In the genomic region with DNA sequence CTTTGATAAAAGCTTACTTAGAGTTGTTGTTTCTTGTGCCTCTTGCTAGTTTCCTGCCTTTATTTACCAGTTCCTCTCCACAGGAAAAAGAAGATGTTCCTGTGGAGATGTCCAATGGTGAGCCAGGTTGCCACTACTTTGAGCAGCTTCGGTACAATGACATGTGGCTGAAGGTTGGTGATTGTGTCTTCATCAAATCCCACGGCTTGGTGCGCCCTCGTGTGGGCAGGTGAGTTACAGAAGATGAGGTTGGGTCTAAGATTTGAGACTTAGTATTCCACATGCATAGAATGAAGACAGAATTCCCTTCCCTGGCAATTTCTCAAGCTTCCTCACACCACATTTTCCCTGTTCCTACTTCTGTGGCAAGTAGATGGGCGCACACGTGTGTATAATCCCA, we compare ENCODE assay signal across 17 mouse cellular contexts. TPM values are rescaled to one million over a fixed set of nuclear protein-coding genes. Genes with fewer than 3 reads are reported as not detected.
DNase-seq lines count a peak whose midpoint lies in the region; ATAC-seq and TF ChIP-seq lines count a peak whose summit lies in the region.
"Had no signal": no experiment of that assay in that cellular context is flagged by ENCODE, and none has a peak within 500 bp of the region (broad histone marks: within the 10 kb centered on the region; RNA-seq: fewer than 3 reads in every experiment).

No protein-coding gene starts in this region.

- H3K27ac ChIP-seq in kidney, embryonic 15.5 days: no peak overlapping the region
- no peak overlapping the region for H3K27ac ChIP-seq in ES-Bruce4 (ENCODE audit: insufficient read depth, low read length)
- no peak overlapping the region for H3K27ac ChIP-seq in liver, postnatal 0 days (ENCODE audit: low read depth)
- H3K27ac ChIP-seq in hindbrain, embryonic 13.5 days: no peak overlapping the region
- H3K27ac ChIP-seq: embryonic facial prominence, embryonic 12.5 days; forebrain, embryonic 13.5 days; neural tube, embryonic 12.5 days had no signal

- no peak overlapping the region for H3K4me2 ChIP-seq in kidney, embryonic 15.5 days
- no peak overlapping the region for H3K4me2 ChIP-seq in liver, postnatal 0 days (ENCODE audit: low read depth, low read length)
- no peak overlapping the region for H3K4me2 ChIP-seq in hindbrain, embryonic 13.5 days
- H3K4me2 ChIP-seq: embryonic facial prominence, embryonic 12.5 days; forebrain, embryonic 13.5 days; midbrain, embryonic 11.5 days; neural tube, embryonic 12.5 days had no signal

- H3K9me3 ChIP-seq in kidney, embryonic 15.5 days (replicated peaks): no peaks in the 10 kb centered on the region
- no peaks in the 10 kb centered on the region for H3K9me3 ChIP-seq in ES-Bruce4 (replicated peaks; ENCODE audit: control insufficient read depth, insufficient read depth, low read length, poor library complexity, severe bottlenecking)
- no peaks in the 10 kb centered on the region for H3K9me3 ChIP-seq in liver, postnatal 0 days (ENCODE audit: low read length)
- no peaks in the 10 kb centered on the region for H3K9me3 ChIP-seq in hindbrain, embryonic 13.5 days
- H3K9me3 ChIP-seq: embryonic facial prominence, embryonic 12.5 days; forebrain, embryonic 13.5 days; neural tube, embryonic 12.5 days had no signal

- no peaks in the 10 kb centered on the region for H3K27me3 ChIP-seq in kidney, embryonic 15.5 days
- no peaks in the 10 kb centered on the region for H3K27me3 ChIP-seq in ES-Bruce4 (ENCODE audit: control insufficient read depth, insufficient read depth, low read length, poor library complexity, severe bottlenecking)
- H3K27me3 ChIP-seq in liver, postnatal 0 days (ENCODE audit: insufficient read depth, low read length): no peaks in the 10 kb centered on the region
- H3K27me3 ChIP-seq in hindbrain, embryonic 13.5 days: no peaks in the 10 kb centered on the region
- H3K27me3 ChIP-seq: CH12.LX; embryonic facial prominence, embryonic 12.5 days; forebrain, embryonic 13.5 days; neural tube, embryonic 12.5 days had no signal

- H3K36me3 ChIP-seq in kidney, embryonic 15.5 days: peaks cover 87% of the 10 kb centered on the region
- peaks cover 19% of the 10 kb centered on the region for H3K36me3 ChIP-seq in ES-Bruce4 (ENCODE audit: control insufficient read depth, insufficient read depth, low read length, poor library complexity, severe bottlenecking)
- H3K36me3 ChIP-seq in liver, postnatal 0 days (replicated peaks; ENCODE audit: insufficient read depth, low read length): peaks cover 75% of the 10 kb centered on the region
- peaks cover 76% of the 10 kb centered on the region for H3K36me3 ChIP-seq in hindbrain, embryonic 13.5 days

- no peaks in the 10 kb centered on the region for H3K4me1 ChIP-seq in kidney, embryonic 15.5 days
- no peaks in the 10 kb centered on the region for H3K4me1 ChIP-seq in ES-Bruce4 (ENCODE audit: control insufficient read depth, insufficient read depth, low read length)
- no peaks in the 10 kb centered on the region for H3K4me1 ChIP-seq in liver, postnatal 0 days (ENCODE audit: insufficient read depth)
- no peaks in the 10 kb centered on the region for H3K4me1 ChIP-seq in hindbrain, embryonic 13.5 days (replicated peaks)
- H3K4me1 ChIP-seq: embryonic facial prominence, embryonic 12.5 days; forebrain, embryonic 13.5 days; neural tube, embryonic 12.5 days had no signal

- no peak for TF ChIP-seq EP300 in ES-Bruce4 (IDR thresholded peaks at IDR 0.05; ENCODE audit: insufficient read depth, low read depth, low read length)
- no peak for TF ChIP-seq EP300 in liver, postnatal 0 days (IDR thresholded peaks at IDR 0.05; ENCODE audit: low read depth)

- no peak for ATAC-seq in kidney, embryonic 15.5 days (replicated peaks; ENCODE audit: low FRiP score)
- ATAC-seq in liver, postnatal 0 days: no peak
- ATAC-seq in hindbrain, embryonic 13.5 days (ENCODE audit: low FRiP score): no peak
- ATAC-seq: forebrain, embryonic 13.5 days; intestine, embryonic 16.5 days had no signal

- peak; percentile 87 for TF ChIP-seq CTCF in ES-Bruce4 (IDR thresholded peaks at IDR 0.05; ENCODE audit: low read depth, low read length)
- TF ChIP-seq CTCF in liver, postnatal 0 days (IDR thresholded peaks at IDR 0.05; ENCODE audit: low read depth): peak; percentile 48

- no peak overlapping the region for H3K9ac ChIP-seq in kidney, embryonic 15.5 days
- H3K9ac ChIP-seq in ES-Bruce4 (ENCODE audit: low read depth, poor library complexity, severe bottlenecking): no peak overlapping the region
- H3K9ac ChIP-seq in liver, postnatal 0 days (replicated peaks): no peak overlapping the region
- H3K9ac ChIP-seq in hindbrain, embryonic 13.5 days: no peak overlapping the region
- H3K9ac ChIP-seq: embryonic facial prominence, embryonic 12.5 days; forebrain, embryonic 13.5 days; neural tube, embryonic 12.5 days had no signal

- H3K4me3 ChIP-seq in kidney, embryonic 15.5 days (replicated peaks): no peak overlapping the region
- H3K4me3 ChIP-seq in ES-Bruce4 (ENCODE audit: low read depth, low read length): no peak overlapping the region
- H3K4me3 ChIP-seq in liver, postnatal 0 days (ENCODE audit: low read depth, low read length): no peak overlapping the region
- no peak overlapping the region for H3K4me3 ChIP-seq in hindbrain, embryonic 13.5 days
- H3K4me3 ChIP-seq: embryonic facial prominence, embryonic 12.5 days; forebrain, embryonic 13.5 days; neural tube, embryonic 12.5 days had no signal

- DNase-seq in kidney, adult 18-20 months: peak; percentile 18
- DNase-seq in R1 (ENCODE audit: low read depth, low spot score): peak; percentile 68
- peak; percentile 24 for DNase-seq in liver, postnatal 0 days
- DNase-seq in retina, postnatal 1 day: no peak
- DNase-seq in layer of hippocampus, adult 11-12 months (ENCODE audit: low spot score): no peak
- DNase-seq: cerebellum, adult 9-11 months; gastrocnemius, postnatal 25 days; heart, postnatal 14 days had no signal

- no peak for TF ChIP-seq POLR2A in ES-Bruce4 (IDR thresholded peaks at IDR 0.05; ENCODE audit: insufficient read depth, low read length)

- WGBS in kidney, embryonic 15.5 days: 84% methylated on average over 6 of the region's 6 CpGs
- 82% methylated on average over 6 of the region's 6 CpGs for WGBS in liver, postnatal 0 days (ENCODE audit: insufficient replicate concordance)
- WGBS in hindbrain, embryonic 13.5 days: 83% methylated on average over 6 of the region's 6 CpGs

RNA-seq across cellular contexts. Expression of a gene that starts 41.3 kb away (rescaled TPM):
- 98.1 and 112 TPM in 2 replicates for polyA plus RNA-seq in kidney, embryonic 15.5 days (2015; fragmentation: Nextera tagmentation; extraction: Ambion mirVana)
- 17.1 and 17.2 TPM in 2 replicates for polyA plus RNA-seq in ES-Bruce4 (2011; ENCODE audit: insufficient read depth, insufficient read length, low read depth, missing spikeins)
- polyA plus RNA-seq in liver, postnatal 0 days (2015; fragmentation: Nextera tagmentation; extraction: Ambion mirVana): 76.1 and 79.2 TPM in 2 replicates
- polyA plus RNA-seq in hindbrain, embryonic 13.5 days (2015; fragmentation: Nextera tagmentation; extraction: Ambion mirVana): 83.1 and 83.2 TPM in 2 replicates

RNA-seq across cellular contexts. Expression of a gene that starts 43.4 kb away (rescaled TPM):
- 373 and 384 TPM in 2 replicates for polyA plus RNA-seq in kidney, embryonic 15.5 days (2015; fragmentation: Nextera tagmentation; extraction: Ambion mirVana)
- 141 and 173 TPM in 2 replicates for polyA plus RNA-seq in ES-Bruce4 (2011; ENCODE audit: insufficient read depth, insufficient read length, low read depth, missing spikeins)
- polyA plus RNA-seq in liver, postnatal 0 days (2015; fragmentation: Nextera tagmentation; extraction: Ambion mirVana): 45.3 and 48.5 TPM in 2 replicates
- 273 and 282 TPM in 2 replicates for polyA plus RNA-seq in hindbrain, embryonic 13.5 days (2015; fragmentation: Nextera tagmentation; extraction: Ambion mirVana)

Comparison
In these comparisons a context has a peak if more than half of its experiments do, and no peak if none do; other contexts are left out.
1. DNase-seq: peak in kidney, adult 18-20 months (single experiment), R1 (single experiment) and liver, postnatal 0 days (single experiment); none in retina, postnatal 1 day (single experiment) and layer of hippocampus, adult 11-12 months (single experiment).